25 mouse cellular contexts compared by ENCODE assay signal in genomic region chr12:102582441-102582840, GRCm38 (mm10). TPM values are rescaled to one million over a fixed set of nuclear protein-coding genes. Genes with fewer than 3 reads are reported as not detected.
A peak's percentile ranks its signal among the peaks of the same experiment; 100 is the strongest.
DNase-seq lines count a peak whose midpoint lies in the region; ATAC-seq and TF ChIP-seq lines count a peak whose summit lies in the region.
"Had no signal": no experiment of that assay in that cellular context is flagged by ENCODE, and none has a peak within 500 bp of the region (broad histone marks: within the 10 kb centered on the region; RNA-seq: fewer than 3 reads in every experiment).

No protein-coding gene starts in this region.

- no peak overlapping the region for H3K4me3 ChIP-seq in hindbrain, postnatal 0 days (ENCODE audit: low read length)
- H3K4me3 ChIP-seq in hindbrain, embryonic 14.5 days (replicated peaks; ENCODE audit: low read length), result no peak overlapping the region
- H3K4me3 ChIP-seq in stomach, embryonic 16.5 days (replicated peaks; ENCODE audit: low read length), result no peak overlapping the region
- no peak overlapping the region for H3K4me3 ChIP-seq in stomach, postnatal 0 days (ENCODE audit: low read depth, low read length)
- H3K4me3 ChIP-seq: embryonic facial prominence, embryonic 10.5 days; embryonic facial prominence, embryonic 12.5 days; forebrain, embryonic 12.5 days had no signal

- H3K4me2 ChIP-seq in hindbrain, postnatal 0 days (ENCODE audit: low read depth, low read length), result no peak overlapping the region
- H3K4me2 ChIP-seq in hindbrain, embryonic 14.5 days (replicated peaks), result no peak overlapping the region
- no peak overlapping the region for H3K4me2 ChIP-seq in stomach, embryonic 16.5 days (ENCODE audit: low read depth, low read length)
- no peak overlapping the region for H3K4me2 ChIP-seq in stomach, postnatal 0 days (replicated peaks; ENCODE audit: low read depth)
- H3K4me2 ChIP-seq: embryonic facial prominence, embryonic 12.5 days; forebrain, embryonic 12.5 days had no signal

- no peaks in the 10 kb centered on the region for H3K9me3 ChIP-seq in hindbrain, postnatal 0 days (ENCODE audit: low read length)
- no peaks in the 10 kb centered on the region for H3K9me3 ChIP-seq in hindbrain, embryonic 14.5 days (ENCODE audit: control insufficient read depth, low read length)
- no peaks in the 10 kb centered on the region for H3K9me3 ChIP-seq in stomach, embryonic 16.5 days (replicated peaks; ENCODE audit: control insufficient read depth, low read length)
- no peaks in the 10 kb centered on the region for H3K9me3 ChIP-seq in stomach, postnatal 0 days (ENCODE audit: control insufficient read depth, low read length)
- H3K9me3 ChIP-seq: embryonic facial prominence, embryonic 10.5 days; embryonic facial prominence, embryonic 12.5 days; forebrain, embryonic 12.5 days; G1E had no signal

- H3K4me1 ChIP-seq in hindbrain, postnatal 0 days (ENCODE audit: insufficient read depth, low read length), result no peaks in the 10 kb centered on the region
- no peaks in the 10 kb centered on the region for H3K4me1 ChIP-seq in hindbrain, embryonic 14.5 days (replicated peaks; ENCODE audit: control insufficient read depth, insufficient read depth, low read length)
- no peaks in the 10 kb centered on the region for H3K4me1 ChIP-seq in stomach, embryonic 16.5 days (ENCODE audit: control insufficient read depth, insufficient read depth, low read length)
- no peaks in the 10 kb centered on the region for H3K4me1 ChIP-seq in stomach, postnatal 0 days (replicated peaks; ENCODE audit: control insufficient read depth, insufficient read depth)
- H3K4me1 ChIP-seq: embryonic facial prominence, embryonic 12.5 days; forebrain, embryonic 12.5 days had no signal

- TF ChIP-seq EP300 in stomach, postnatal 0 days (optimal IDR thresholded peaks at IDR 0.05), result no peak

- H3K36me3 ChIP-seq in hindbrain, postnatal 0 days (ENCODE audit: insufficient read depth, low read length), result peaks cover 3% of the 10 kb centered on the region; the same call in 1 of the 2 replicates
- H3K36me3 ChIP-seq in hindbrain, embryonic 14.5 days (replicated peaks; ENCODE audit: control insufficient read depth, insufficient read depth), result peaks cover 20% of the 10 kb centered on the region; the same call in 1 of the 2 replicates
- no peaks in the 10 kb centered on the region for H3K36me3 ChIP-seq in stomach, embryonic 16.5 days (ENCODE audit: control insufficient read depth, insufficient read depth, low read length)
- H3K36me3 ChIP-seq in stomach, postnatal 0 days (ENCODE audit: control insufficient read depth, insufficient read depth, low read length), result 0 out of 2 replicates have a peak, but pooled peaks cover 5% of the 10 kb centered on the region

- no peak overlapping the region for H3K9ac ChIP-seq in hindbrain, postnatal 0 days (replicated peaks; ENCODE audit: low read length)
- no peak overlapping the region for H3K9ac ChIP-seq in hindbrain, embryonic 14.5 days
- 0 out of 2 replicates have a peak overlapping the region, but pooled peaks have one; percentile 9 for H3K9ac ChIP-seq in stomach, embryonic 16.5 days (ENCODE audit: low read length)
- no peak overlapping the region for H3K9ac ChIP-seq in stomach, postnatal 0 days (ENCODE audit: low read length)
- H3K9ac ChIP-seq: embryonic facial prominence, embryonic 12.5 days; forebrain, embryonic 12.5 days; forebrain, postnatal 0 days had no signal

- DNase-seq in cerebellum, postnatal 10 days, result peak; percentile 61 to 66
- DNase-seq in cerebellum, postnatal 4 days (ENCODE audit: low spot score in 2 of 2), result no peak
- DNase-seq in hindbrain, postnatal 0 days (ENCODE audit: low spot score), result peak; percentile 44
- DNase-seq in hindbrain, embryonic 14.5 days (ENCODE audit: low spot score), result no peak
- peak; percentile 44 for DNase-seq in left cerebral cortex, postnatal 4 days
- DNase-seq in left cerebral cortex, adult 18-20 months (ENCODE audit: low spot score in 2 of 2), result no peak
- DNase-seq in stomach, postnatal 0 days (ENCODE audit: low spot score), result no peak
- DNase-seq: adrenal gland, adult 8-10 months; adrenal gland, postnatal 36 days; B cell, adult 2 months; cerebellum, adult 11-12 months; cerebellum, adult 2 months; cerebellum, adult 9-10 months; cerebellum, postnatal 36 days; forebrain, postnatal 0 days had no signal

- no peak overlapping the region for H3K27ac ChIP-seq in hindbrain, postnatal 0 days
- H3K27ac ChIP-seq in hindbrain, embryonic 14.5 days, result no peak overlapping the region
- H3K27ac ChIP-seq in stomach, embryonic 16.5 days (ENCODE audit: low read length), result no peak overlapping the region
- no peak overlapping the region for H3K27ac ChIP-seq in stomach, postnatal 0 days (replicated peaks)
- H3K27ac ChIP-seq: embryonic facial prominence, embryonic 10.5 days; embryonic facial prominence, embryonic 12.5 days; forebrain, embryonic 12.5 days had no signal

- intact Hi-C loops in left cerebral cortex, postnatal 4 days (cut with DNase I), result no loop called here

- 62% methylated on average over 11 of the region's 11 CpGs for WGBS in hindbrain, postnatal 0 days
- 77% methylated on average over 11 of the region's 11 CpGs for WGBS in hindbrain, embryonic 14.5 days
- WGBS in stomach, embryonic 16.5 days, result 76% methylated on average over 11 of the region's 11 CpGs
- WGBS in stomach, postnatal 0 days, result 76% methylated on average over 11 of the region's 11 CpGs

- TF ChIP-seq CTCF in hindbrain, postnatal 0 days (IDR thresholded peaks at IDR 0.05; ENCODE audit: low read depth), result no peak
- no peak for TF ChIP-seq CTCF in stomach, postnatal 0 days (IDR thresholded peaks at IDR 0.05; ENCODE audit: low read depth)

- H3K27me3 ChIP-seq in hindbrain, postnatal 0 days (ENCODE audit: insufficient read depth, low read length), result no peaks in the 10 kb centered on the region
- no peaks in the 10 kb centered on the region for H3K27me3 ChIP-seq in hindbrain, embryonic 14.5 days (ENCODE audit: control insufficient read depth, insufficient read depth, low read length)
- H3K27me3 ChIP-seq in stomach, embryonic 16.5 days (ENCODE audit: control insufficient read depth, insufficient read depth, low read length), result no peaks in the 10 kb centered on the region
- no peaks in the 10 kb centered on the region for H3K27me3 ChIP-seq in stomach, postnatal 0 days (ENCODE audit: control insufficient read depth, insufficient read depth, low read length)
- H3K27me3 ChIP-seq: CH12.LX; embryonic facial prominence, embryonic 12.5 days; forebrain, embryonic 12.5 days; Patski had no signal

- no peak; the same call in 1 of the 2 replicates for ATAC-seq in hindbrain, postnatal 0 days
- ATAC-seq in hindbrain, embryonic 14.5 days (ENCODE audit: low FRiP score), result no peak
- no peak for ATAC-seq in stomach, embryonic 16.5 days (ENCODE audit: insufficient read depth, low FRiP score)
- ATAC-seq in stomach, postnatal 0 days (ENCODE audit: low FRiP score, low TSS enrichment), result no peak
- ATAC-seq: forebrain, embryonic 14.5 days; forebrain, postnatal 0 days; Patski had no signal

RNA-seq across cellular contexts. Expression of gene Chga, which starts 27.7 kb away (rescaled TPM):
- total RNA-seq in hindbrain, postnatal 0 days (2014; rRNA removed), result 160 and 171 TPM in 2 replicates
- 254 and 255 TPM in 2 replicates for polyA plus RNA-seq in hindbrain, postnatal 0 days (2015; fragmentation: Nextera tagmentation; extraction: Ambion mirVana)
- polyA plus RNA-seq in hindbrain, embryonic 14.5 days (2014; fragmentation: Nextera tagmentation; extraction: Ambion mirVana), result 109 and 123 TPM in 2 replicates
- total RNA-seq in left cerebral cortex, postnatal 4 days (2021), result 100 to 1,000 TPM; 105 to 113 TPM
- 100 to 1,000 TPM; 151 to 236 TPM for total RNA-seq in left cerebral cortex, adult 18-20 months (2021)
- polyA plus RNA-seq in stomach, embryonic 16.5 days (2015; fragmentation: Nextera tagmentation; extraction: Ambion mirVana), result 15.8 and 17.5 TPM in 2 replicates
- polyA plus RNA-seq in stomach, postnatal 0 days (2015; fragmentation: Nextera tagmentation; extraction: Ambion mirVana), result 28.9 and 33.2 TPM in 2 replicates
- total RNA-seq: CH12.LX had no signal
- polyA plus RNA-seq: activated CD4-positive, CD25-positive, alpha-beta regulatory T cell, adult 4 months; CD4-positive, CD25-positive, alpha-beta regulatory T cell, adult 4 months; G1E had no signal

Comparison
In these comparisons a context has a peak if more than half of its experiments do, and no peak if none do; other contexts are left out.
1. DNase-seq: peak in cerebellum, postnatal 10 days (2 of 2), hindbrain, postnatal 0 days (single experiment) and left cerebral cortex, postnatal 4 days (single experiment); none in cerebellum, postnatal 4 days (0 of 2), hindbrain, embryonic 14.5 days (single experiment), left cerebral cortex, adult 18-20 months (0 of 2) and stomach, postnatal 0 days (single experiment).